Mouse (Mus musculus): ENCODE data around the gene Rufy4.

- TF ChIP-seq POLR2A (IDR thresholded peaks at IDR 0.05; ENCODE audit: insufficient read length, low read depth) (no peak), SRF (IDR thresholded peaks at IDR 0.05; ENCODE audit: control insufficient read depth, insufficient read length, low read depth) (no peak), CEBPB (IDR thresholded peaks at IDR 0.05; ENCODE audit: insufficient read depth, poor library complexity, severe bottlenecking) (no peak), E2F4 (IDR thresholded peaks at IDR 0.05; ENCODE audit: insufficient read depth) (no peak), USF1 (IDR thresholded peaks at IDR 0.05; ENCODE audit: low read depth) (no peak)
These were observed 17.3 kb upstream of the Rufy4 start for GRCm38 (mm10) chr1:74107931-74108618.
